Mouse (Mus musculus) retina, postnatal 1 day (tissue): ENCODE measurements at regions not wholly inside any gene's neighbourhood (a gene's known extent, or its start where the extent isn't known, plus 50 kb on each side); places are given as distances from the start of the nearest gene placed in this dataset.

Experiments
- DNase-seq: peaks from one replicate; pipeline ENCODE4 v3.0.0-alpha.2; 2012

GRCm38 (mm10) chr1:185619011-185619410, 164.4 kb downstream of the Slc30a10 start:
- DNase-seq: peak; percentile 79

- DNase-seq: no peak
Measured at GRCm38 (mm10) chr1:185628401-185628800, 173.8 kb downstream of the Slc30a10 start.

- DNase-seq: no peak
Measured at GRCm38 (mm10) chr1:185629976-185630375, 175.3 kb downstream of the Slc30a10 start.

GRCm38 (mm10) chr1:185638631-185639030, 184.0 kb downstream of the Slc30a10 start:
- DNase-seq: no peak

GRCm38 (mm10) chr1:185639486-185639885, 184.8 kb downstream of the Slc30a10 start:
- no peak for DNase-seq

- DNase-seq: no peak
Measured at GRCm38 (mm10) chr1:185644026-185644425, 189.4 kb downstream of the Slc30a10 start.

- no peak for DNase-seq
Measured at GRCm38 (mm10) chr1:185648128-185648527, 193.5 kb downstream of the Slc30a10 start.

GRCm38 (mm10) chr1:185648926-185649325, 194.3 kb downstream of the Slc30a10 start:
- DNase-seq: no peak

- DNase-seq: no peak
Measured at GRCm38 (mm10) chr1:185650926-185651325, 196.3 kb downstream of the Slc30a10 start.

- DNase-seq: no peak
Measured at GRCm38 (mm10) chr1:185655021-185655420, 200.4 kb downstream of the Slc30a10 start.

GRCm38 (mm10) chr1:185655461-185655860, 200.8 kb downstream of the Slc30a10 start:
- no peak for DNase-seq

GRCm38 (mm10) chr1:185657286-185657685, 202.6 kb downstream of the Slc30a10 start:
- DNase-seq: no peak

GRCm38 (mm10) chr1:185659476-185659875, 204.8 kb downstream of the Slc30a10 start:
- DNase-seq: no peak

- DNase-seq: no peak
Measured at GRCm38 (mm10) chr1:185662336-185662735, 207.7 kb downstream of the Slc30a10 start.

GRCm38 (mm10) chr1:185670029-185670741, 215.5 kb downstream of the Slc30a10 start:
- DNase-seq: no peak

GRCm38 (mm10) chr1:185672940-185673339, 218.3 kb downstream of the Slc30a10 start:
- DNase-seq: no peak

- no peak for DNase-seq
Measured at GRCm38 (mm10) chr1:185675674-185676420, 221.2 kb downstream of the Slc30a10 start.

- peak; percentile 68 for DNase-seq
Measured at GRCm38 (mm10) chr1:185681610-185682457, 227.2 kb downstream of the Slc30a10 start.

- DNase-seq: no peak
Measured at GRCm38 (mm10) chr1:185682458-185682750, 227.8 kb downstream of the Slc30a10 start.

GRCm38 (mm10) chr1:185684638-185685037, 230.0 kb downstream of the Slc30a10 start:
- DNase-seq: peak; percentile 75

- no peak for DNase-seq
Measured at GRCm38 (mm10) chr1:185688506-185688905, 233.9 kb downstream of the Slc30a10 start.

GRCm38 (mm10) chr1:185695394-185695793, 240.7 kb downstream of the Slc30a10 start:
- DNase-seq: no peak

GRCm38 (mm10) chr1:185699758-185700157, 245.1 kb downstream of the Slc30a10 start:
- DNase-seq: no peak

GRCm38 (mm10) chr1:185726324-185726723, 271.7 kb downstream of the Slc30a10 start:
- DNase-seq: no peak
